Mouse (Mus musculus): ENCODE data around the gene Hnrnph1.

The Hnrnph1 gene

GRCm38 (mm10) chr11:50407235-50407634, 30.4 kb downstream of the Hnrnph1 start:
- no peak for DNase-seq

- DNase-seq, result no peak
Observed at GRCm38 (mm10) chr11:50415563-50416241, 38.9 kb downstream of the Hnrnph1 start.

- no peak for DNase-seq
Observed at GRCm38 (mm10) chr11:50417856-50418255, 41.1 kb downstream of the Hnrnph1 start.

GRCm38 (mm10) chr11:50421461-50421860, 44.7 kb downstream of the Hnrnph1 start:
- DNase-seq, result no peak

GRCm38 (mm10) chr11:50421934-50422780, 45.4 kb downstream of the Hnrnph1 start:
- peak; percentile 76 to 85 for DNase-seq

GRCm38 (mm10) chr11:50426056-50426455, 49.3 kb downstream of the Hnrnph1 start:
- no peak for DNase-seq

- DNase-seq, result peak; percentile 90 to 94
Observed at GRCm38 (mm10) chr11:50430277-50431133, 53.7 kb downstream of the Hnrnph1 start, which contains the start of gene Rufy1. Rufy1 (minus strand) TSS chr11:50431125.

GRCm38 (mm10) chr11:50431134-50432068, 54.6 kb downstream of the Hnrnph1 start:
- peak in 1 of 2 experiments; percentile 33 for DNase-seq

- no peak for DNase-seq
Observed at GRCm38 (mm10) chr11:50432069-50432440, 55.3 kb downstream of the Hnrnph1 start.

- DNase-seq, result no peak
Observed at GRCm38 (mm10) chr11:50432896-50433295, 56.1 kb downstream of the Hnrnph1 start.
